Mouse (Mus musculus): ENCODE data around the gene Pla1a. TPM values are rescaled to one million over a fixed set of nuclear protein-coding genes. Genes with fewer than 3 reads are reported as not detected.

Pla1a gene
- polyA plus RNA-seq, 1 experiment from 2014 or later = 1.1 TPM

GRCm38 (mm10) chr16:38431446-38432185 lies 1.3 kb downstream of the Pla1a start:
- no peaks in the 10 kb centered on the region for H3K9me3 ChIP-seq (ENCODE audit: control insufficient read depth, low read length)
- H3K27me3 ChIP-seq (replicated peaks; ENCODE audit: control insufficient read depth, insufficient read depth, low read length) = no peaks in the 10 kb centered on the region
- H3K4me2 ChIP-seq (ENCODE audit: low read depth, low read length) = no peak overlapping the region
- no peaks in the 10 kb centered on the region for H3K36me3 ChIP-seq (ENCODE audit: control insufficient read depth, insufficient read depth, low read length)
- no peak overlapping the region for H3K27ac ChIP-seq (replicated peaks; ENCODE audit: low read depth, low read length)
- DNase-seq (ENCODE audit: low spot score) (no peak), ATAC-seq (ENCODE audit: low read depth) (no peak)
- no peak overlapping the region for H3K4me3 ChIP-seq (ENCODE audit: low read depth, low read length)
- no peaks in the 10 kb centered on the region for H3K4me1 ChIP-seq (ENCODE audit: control insufficient read depth, insufficient read depth, low read length)
- 54% methylated on average over 13 of the region's 13 CpGs for WGBS
- H3K9ac ChIP-seq (ENCODE audit: low read depth, low read length) = no peak overlapping the region

DNA sequence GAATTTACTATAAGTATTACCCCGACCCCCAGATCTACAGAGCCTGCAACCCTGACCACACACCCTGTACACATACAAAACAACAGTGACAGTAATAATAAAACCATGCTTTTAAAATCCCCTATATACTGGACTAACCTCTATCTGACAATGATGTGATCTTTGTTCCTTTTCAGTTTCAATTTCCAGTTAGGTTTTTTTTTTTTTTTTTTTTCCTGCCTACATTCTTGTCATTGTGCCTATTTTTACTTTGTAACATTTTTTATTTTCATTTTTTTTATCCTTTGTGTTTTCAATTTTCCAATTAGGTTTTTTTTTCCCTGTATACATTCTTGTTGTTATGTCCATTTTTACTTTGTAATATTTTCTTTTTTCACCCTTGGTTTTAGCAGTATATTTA lies 7.1 kb downstream of the Pla1a start:
- no peak overlapping the region for H3K9ac ChIP-seq (ENCODE audit: low read depth, low read length)
- ATAC-seq (ENCODE audit: low read depth) (no peak), DNase-seq (ENCODE audit: low spot score) (no peak)
- WGBS = 77% methylated on average over 1 of the region's 1 CpGs
- no peak overlapping the region for H3K4me3 ChIP-seq (ENCODE audit: low read depth, low read length)
- H3K27ac ChIP-seq (replicated peaks; ENCODE audit: low read depth, low read length) = no peak overlapping the region
- no peaks in the 10 kb centered on the region for H3K27me3 ChIP-seq (replicated peaks; ENCODE audit: control insufficient read depth, insufficient read depth, low read length)
- H3K4me2 ChIP-seq (ENCODE audit: low read depth, low read length) = no peak overlapping the region
- no peaks in the 10 kb centered on the region for H3K4me1 ChIP-seq (ENCODE audit: control insufficient read depth, insufficient read depth, low read length)
- no peaks in the 10 kb centered on the region for H3K36me3 ChIP-seq (ENCODE audit: control insufficient read depth, insufficient read depth, low read length)
- H3K9me3 ChIP-seq (ENCODE audit: control insufficient read depth, low read length) = no peaks in the 10 kb centered on the region

DNA sequence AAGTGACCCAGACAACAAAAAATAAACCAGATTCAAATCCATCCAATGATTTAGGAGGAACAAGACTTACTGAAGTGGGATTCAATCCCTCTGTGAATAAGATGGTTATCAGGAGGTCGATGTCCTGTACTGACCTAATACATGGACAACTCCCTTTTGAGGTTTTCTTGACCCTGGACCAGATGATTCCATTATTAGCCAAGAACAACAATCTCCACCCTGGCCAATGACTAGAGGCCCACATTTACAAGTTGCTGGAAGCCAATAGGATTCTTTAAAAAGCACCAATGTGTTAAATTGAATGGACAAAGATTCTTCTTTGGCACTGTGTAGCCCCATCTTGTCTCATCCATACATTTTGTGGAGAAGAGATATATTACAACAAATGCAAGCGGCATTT lies 7.6 kb downstream of the Pla1a start:
- 92% methylated on average over 2 of the region's 2 CpGs for WGBS
- H3K9me3 ChIP-seq (ENCODE audit: control insufficient read depth, low read length) = no peaks in the 10 kb centered on the region
- H3K9ac ChIP-seq (ENCODE audit: low read depth, low read length) = no peak overlapping the region

GRCm38 (mm10) chr16:38414953-38415352 lies 18.0 kb downstream of the Pla1a start:
- Histone ChIP-seq H3K4me1 (ENCODE audit: control insufficient read depth, insufficient read depth, low read length) (no peaks in the 10 kb centered on the region), H3K27me3 (replicated peaks; ENCODE audit: control insufficient read depth, insufficient read depth, low read length) (no peaks in the 10 kb centered on the region), H3K4me2 (ENCODE audit: low read depth, low read length) (no peak overlapping the region), H3K9ac (ENCODE audit: low read depth, low read length) (no peak overlapping the region), H3K36me3 (ENCODE audit: control insufficient read depth, insufficient read depth, low read length) (no peaks in the 10 kb centered on the region), H3K27ac (replicated peaks; ENCODE audit: low read depth, low read length) (no peak overlapping the region), H3K9me3 (ENCODE audit: control insufficient read depth, low read length) (no peaks in the 10 kb centered on the region), H3K4me3 (ENCODE audit: low read depth, low read length) (no peak overlapping the region)
- ATAC-seq (ENCODE audit: low read depth) (no peak), DNase-seq (ENCODE audit: low spot score) (no peak)
- 83% methylated on average over 7 of the region's 7 CpGs for WGBS

More for the DNA sequence above, 7.6 kb downstream of the Pla1a start:
- H3K27me3 ChIP-seq (replicated peaks; ENCODE audit: control insufficient read depth, insufficient read depth, low read length) = no peaks in the 10 kb centered on the region
- no peak for DNase-seq (ENCODE audit: low spot score)
- H3K27ac ChIP-seq (replicated peaks; ENCODE audit: low read depth, low read length) = no peak overlapping the region
- no peaks in the 10 kb centered on the region for H3K4me1 ChIP-seq (ENCODE audit: control insufficient read depth, insufficient read depth, low read length)
- no peak for ATAC-seq (ENCODE audit: low read depth)
- H3K4me2 ChIP-seq (ENCODE audit: low read depth, low read length) = no peak overlapping the region
- H3K4me3 ChIP-seq (ENCODE audit: low read depth, low read length) = no peak overlapping the region
- no peaks in the 10 kb centered on the region for H3K36me3 ChIP-seq (ENCODE audit: control insufficient read depth, insufficient read depth, low read length)

- no peaks in the 10 kb centered on the region for H3K36me3 ChIP-seq (ENCODE audit: control insufficient read depth, insufficient read depth, low read length)
- no peak overlapping the region for H3K4me2 ChIP-seq (ENCODE audit: low read depth, low read length)
- H3K27me3 ChIP-seq (replicated peaks; ENCODE audit: control insufficient read depth, insufficient read depth, low read length) = no peaks in the 10 kb centered on the region
- ATAC-seq (ENCODE audit: low read depth) (no peak), DNase-seq (ENCODE audit: low spot score) (no peak)
- 95% methylated on average over 8 of the region's 8 CpGs for WGBS
- H3K4me1 ChIP-seq (ENCODE audit: control insufficient read depth, insufficient read depth, low read length) = no peaks in the 10 kb centered on the region
- H3K27ac ChIP-seq (replicated peaks; ENCODE audit: low read depth, low read length) = no peak overlapping the region
- no peak overlapping the region for H3K4me3 ChIP-seq (ENCODE audit: low read depth, low read length)
- H3K9ac ChIP-seq (ENCODE audit: low read depth, low read length) = no peak overlapping the region
- H3K9me3 ChIP-seq (ENCODE audit: control insufficient read depth, low read length) = no peaks in the 10 kb centered on the region
These were observed 24.5 kb downstream of the Pla1a start for GRCm38 (mm10) chr16:38408416-38408815.

DNA sequence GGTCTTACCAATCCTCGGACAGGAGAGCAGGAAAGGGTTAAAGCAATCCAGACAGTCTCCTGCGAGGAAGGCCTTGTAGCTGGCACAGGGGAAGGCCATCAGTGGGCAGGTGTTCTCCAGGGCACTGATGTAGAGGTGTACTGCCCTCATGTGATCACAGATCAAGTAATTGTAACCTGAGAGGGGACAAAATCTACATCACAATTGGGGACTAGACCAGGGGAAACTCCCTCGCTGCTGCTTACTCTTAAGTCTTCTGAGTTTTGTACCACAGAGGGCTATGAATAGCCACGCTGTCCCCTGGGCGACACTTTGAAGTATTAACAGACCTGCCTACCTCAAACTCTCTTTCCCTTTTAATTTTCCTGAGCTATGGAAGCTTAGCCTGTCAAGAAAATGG lies 25.4 kb downstream of the Pla1a start:
- H3K4me1 ChIP-seq (ENCODE audit: control insufficient read depth, insufficient read depth, low read length) = no peaks in the 10 kb centered on the region
- DNase-seq (ENCODE audit: low spot score) (peak; percentile 23), ATAC-seq (ENCODE audit: low read depth) (peak; percentile 65; the same call in 1 of the 2 replicates)
- 44% methylated on average over 5 of the region's 5 CpGs for WGBS
- no peak overlapping the region for H3K27ac ChIP-seq (replicated peaks; ENCODE audit: low read depth, low read length)
- no peaks in the 10 kb centered on the region for H3K9me3 ChIP-seq (ENCODE audit: control insufficient read depth, low read length)
- no peaks in the 10 kb centered on the region for H3K27me3 ChIP-seq (replicated peaks; ENCODE audit: control insufficient read depth, insufficient read depth, low read length)
- no peak overlapping the region for H3K4me2 ChIP-seq (ENCODE audit: low read depth, low read length)
- H3K36me3 ChIP-seq (ENCODE audit: control insufficient read depth, insufficient read depth, low read length) = no peaks in the 10 kb centered on the region
- H3K9ac ChIP-seq (ENCODE audit: low read depth, low read length) = no peak overlapping the region
- H3K4me3 ChIP-seq (ENCODE audit: low read depth, low read length) = no peak overlapping the region

GRCm38 (mm10) chr16:38406708-38407107 lies 26.2 kb downstream of the Pla1a start:
- H3K36me3 ChIP-seq (ENCODE audit: control insufficient read depth, insufficient read depth, low read length) = no peaks in the 10 kb centered on the region
- no peak overlapping the region for H3K4me2 ChIP-seq (ENCODE audit: low read depth, low read length)
- no peaks in the 10 kb centered on the region for H3K9me3 ChIP-seq (ENCODE audit: control insufficient read depth, low read length)
- ATAC-seq (ENCODE audit: low read depth) = no peak
- no peak overlapping the region for H3K9ac ChIP-seq (ENCODE audit: low read depth, low read length)
- no peaks in the 10 kb centered on the region for H3K27me3 ChIP-seq (replicated peaks; ENCODE audit: control insufficient read depth, insufficient read depth, low read length)
- H3K27ac ChIP-seq (replicated peaks; ENCODE audit: low read depth, low read length) = no peak overlapping the region
- WGBS = 75% methylated on average over 6 of the region's 6 CpGs
- no peak for DNase-seq (ENCODE audit: low spot score)
- H3K4me3 ChIP-seq (ENCODE audit: low read depth, low read length) = no peak overlapping the region
- no peaks in the 10 kb centered on the region for H3K4me1 ChIP-seq (ENCODE audit: control insufficient read depth, insufficient read depth, low read length)

DNA sequence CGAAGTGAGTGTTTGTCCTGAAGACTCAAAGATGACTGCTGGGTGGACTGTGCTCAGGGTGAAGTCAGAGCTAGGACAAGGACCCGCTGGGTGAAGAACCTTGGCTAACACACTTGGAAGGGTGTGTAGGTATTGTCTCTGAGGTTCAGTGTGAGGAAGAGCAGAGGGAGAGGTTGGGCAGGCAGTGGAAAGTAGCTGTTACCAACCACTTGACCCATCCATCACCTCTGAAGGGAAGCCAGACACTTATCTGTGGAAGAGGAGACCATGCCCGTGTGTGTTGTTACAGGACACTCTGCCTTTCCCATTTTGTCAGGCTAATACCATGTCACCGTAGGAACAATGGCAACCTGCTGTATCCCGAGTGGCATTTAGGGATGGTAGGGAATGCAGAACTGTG lies 26.7 kb downstream of the Pla1a start:
- Histone ChIP-seq H3K27me3 (replicated peaks; ENCODE audit: control insufficient read depth, insufficient read depth, low read length) (no peaks in the 10 kb centered on the region), H3K9ac (ENCODE audit: low read depth, low read length) (no peak overlapping the region), H3K4me3 (ENCODE audit: low read depth, low read length) (no peak overlapping the region), H3K9me3 (ENCODE audit: control insufficient read depth, low read length) (no peaks in the 10 kb centered on the region), H3K4me1 (ENCODE audit: control insufficient read depth, insufficient read depth, low read length) (no peaks in the 10 kb centered on the region), H3K36me3 (ENCODE audit: control insufficient read depth, insufficient read depth, low read length) (no peaks in the 10 kb centered on the region), H3K27ac (replicated peaks; ENCODE audit: low read depth, low read length) (no peak overlapping the region), H3K4me2 (ENCODE audit: low read depth, low read length) (no peak overlapping the region)
- WGBS = 78% methylated on average over 5 of the region's 5 CpGs
- ATAC-seq (ENCODE audit: low read depth) (no peak), DNase-seq (ENCODE audit: low spot score) (no peak)

GRCm38 (mm10) chr16:38403639-38404038 lies 29.3 kb downstream of the Pla1a start:
- no peak overlapping the region for H3K4me2 ChIP-seq (ENCODE audit: low read depth, low read length)
- H3K9me3 ChIP-seq (ENCODE audit: control insufficient read depth, low read length) = no peaks in the 10 kb centered on the region
- no peak overlapping the region for H3K4me3 ChIP-seq (ENCODE audit: low read depth, low read length)
- no peak overlapping the region for H3K27ac ChIP-seq (replicated peaks; ENCODE audit: low read depth, low read length)
- ATAC-seq (ENCODE audit: low read depth) = no peak
- no peak for DNase-seq (ENCODE audit: low spot score)
- H3K27me3 ChIP-seq (replicated peaks; ENCODE audit: control insufficient read depth, insufficient read depth, low read length) = no peaks in the 10 kb centered on the region
- H3K9ac ChIP-seq (ENCODE audit: low read depth, low read length) = no peak overlapping the region
- 82% methylated on average over 7 of the region's 7 CpGs for WGBS
- peaks cover 11% of the 10 kb centered on the region for H3K4me1 ChIP-seq (ENCODE audit: control insufficient read depth, insufficient read depth, low read length)
- no peaks in the 10 kb centered on the region for H3K36me3 ChIP-seq (ENCODE audit: control insufficient read depth, insufficient read depth, low read length)
